ENCODE assay signal across 10 mouse cellular contexts in genomic region chr12:104609767-104610166, GRCm38 (mm10).
A peak's percentile ranks its signal among the peaks of the same experiment; 100 is the strongest.
DNase-seq lines count a peak whose midpoint lies in the region; ATAC-seq and TF ChIP-seq lines count a peak whose summit lies in the region.
"Had no signal": no experiment of that assay in that cellular context is flagged by ENCODE, and none has a peak within 500 bp of the region (broad histone marks: within the 10 kb centered on the region; RNA-seq: fewer than 3 reads in every experiment).

No protein-coding gene starts in this region.

- H3K4me1 ChIP-seq in kidney, adult 2 months (ENCODE audit: control insufficient read depth, insufficient read depth, low read length) = no peaks in the 10 kb centered on the region
- peaks cover 9% of the 10 kb centered on the region; the same call in 1 of the 2 replicates for H3K4me1 ChIP-seq in kidney, embryonic 15.5 days
- peaks cover 6% of the 10 kb centered on the region; the same call in 1 of the 2 replicates for H3K4me1 ChIP-seq in embryonic facial prominence, embryonic 12.5 days
- H3K4me1 ChIP-seq in forebrain, embryonic 10.5 days = peaks cover 6% of the 10 kb centered on the region

- no peaks in the 10 kb centered on the region for H3K9me3 ChIP-seq in kidney, embryonic 15.5 days (replicated peaks)
- peaks cover 7% of the 10 kb centered on the region; the same call in 1 of the 2 replicates for H3K9me3 ChIP-seq in embryonic facial prominence, embryonic 12.5 days
- H3K9me3 ChIP-seq in forebrain, embryonic 10.5 days = 0 out of 2 replicates have a peak, but pooled peaks cover 4% of the 10 kb centered on the region

- H3K4me3 ChIP-seq in kidney, adult 2 months (ENCODE audit: insufficient read depth, low read depth, low read length) = no peak overlapping the region
- H3K4me3 ChIP-seq in kidney, embryonic 15.5 days (replicated peaks) = no peak overlapping the region
- H3K4me3 ChIP-seq in embryonic facial prominence, embryonic 12.5 days = no peak overlapping the region
- no peak overlapping the region for H3K4me3 ChIP-seq in forebrain, embryonic 10.5 days

- peak; percentile 39 for DNase-seq in kidney, adult 2 months
- DNase-seq in gastrocnemius, postnatal 25 days = peak; percentile 65
- DNase-seq in lung, postnatal 14 days = peak; percentile 15
- DNase-seq in cerebellum, postnatal 25 days = no peak
- no peak for DNase-seq in forebrain, embryonic 10.5 days (ENCODE audit: extremely low spot score, low spot score)
- no peak for DNase-seq in thymus, postnatal 36 days
- DNase-seq: heart, postnatal 36 days; layer of hippocampus, adult 9-11 months had no signal

- H3K4me2 ChIP-seq in kidney, embryonic 15.5 days = no peak overlapping the region
- 0 out of 2 replicates have a peak overlapping the region, but pooled peaks have one; percentile 1 for H3K4me2 ChIP-seq in embryonic facial prominence, embryonic 12.5 days (replicated peaks)

- no peaks in the 10 kb centered on the region for H3K36me3 ChIP-seq in kidney, adult 2 months (ENCODE audit: control insufficient read depth, insufficient read depth, low read length)
- H3K36me3 ChIP-seq in kidney, embryonic 15.5 days = no peaks in the 10 kb centered on the region
- H3K36me3 ChIP-seq in embryonic facial prominence, embryonic 12.5 days = no peaks in the 10 kb centered on the region
- H3K36me3 ChIP-seq in forebrain, embryonic 10.5 days (replicated peaks) = no peaks in the 10 kb centered on the region

- no peak overlapping the region for H3K9ac ChIP-seq in kidney, embryonic 15.5 days
- no peak overlapping the region for H3K9ac ChIP-seq in embryonic facial prominence, embryonic 12.5 days

- WGBS in kidney, adult 2 months = 52% methylated on average over 19 of the region's 19 CpGs
- WGBS in kidney, embryonic 15.5 days = 67% methylated on average over 19 of the region's 19 CpGs
- WGBS in embryonic facial prominence, embryonic 12.5 days = 43% methylated on average over 19 of the region's 19 CpGs
- 84% methylated on average over 19 of the region's 19 CpGs for WGBS in forebrain, embryonic 10.5 days

- no peak for TF ChIP-seq CTCF in kidney, adult 2 months (conservative IDR thresholded peaks at IDR 0.05; ENCODE audit: insufficient read depth, insufficient read length, low read depth, low read length)

- ATAC-seq in kidney, embryonic 15.5 days (replicated peaks; ENCODE audit: low FRiP score) = no peak
- no peak for ATAC-seq in embryonic facial prominence, embryonic 12.5 days (ENCODE audit: insufficient number of reproducible peaks, insufficient read depth, low FRiP score, low TSS enrichment)

- no peak overlapping the region for H3K27ac ChIP-seq in kidney, adult 2 months (ENCODE audit: insufficient read depth, low read depth, low read length)
- no peak overlapping the region for H3K27ac ChIP-seq in kidney, embryonic 15.5 days
- peak overlapping the region; percentile 65; the same call in 1 of the 2 replicates for H3K27ac ChIP-seq in embryonic facial prominence, embryonic 12.5 days
- H3K27ac ChIP-seq in forebrain, embryonic 10.5 days = no peak overlapping the region

- TF ChIP-seq POLR2A in kidney, adult 2 months (IDR thresholded peaks at IDR 0.05; ENCODE audit: low read depth, low read length) = no peak

- H3K27me3 ChIP-seq in kidney, adult 2 months (replicated peaks; ENCODE audit: control insufficient read depth, insufficient read depth, low read length) = no peaks in the 10 kb centered on the region
- H3K27me3 ChIP-seq in kidney, embryonic 15.5 days = no peaks in the 10 kb centered on the region
- no peaks in the 10 kb centered on the region for H3K27me3 ChIP-seq in embryonic facial prominence, embryonic 12.5 days
- H3K27me3 ChIP-seq in forebrain, embryonic 10.5 days (ENCODE audit: poor library complexity, severe bottlenecking) = no peaks in the 10 kb centered on the region

Comparison
In these comparisons a context has a peak if more than half of its experiments do, and no peak if none do; other contexts are left out.
1. DNase-seq: peak in kidney, adult 2 months (single experiment), gastrocnemius, postnatal 25 days (single experiment) and lung, postnatal 14 days (single experiment); none in cerebellum, postnatal 25 days (0 of 2), forebrain, embryonic 10.5 days (single experiment) and thymus, postnatal 36 days (0 of 2).